Mouse (Mus musculus) hindbrain, embryonic 15.5 days (tissue): ENCODE measurements around the gene Grb14. TPM values are rescaled to one million over a fixed set of nuclear protein-coding genes. Genes with fewer than 3 reads are reported as not detected.

Experiments used
- ATAC-seq: fragments of 200-750 bp; cut with Nextera tagmentation; 2 replicates; pipeline ENCODE4 v1.8.0; 2017; ENCODE audit warnings: low read depth, moderate number of reproducible peaks, moderate TSS enrichment; ENCODE audit not compliant: low FRiP score
- H3K27ac ChIP-seq: fragments of 300-500 bp; sonication (generic); replicated peaks from 2 replicates; pipeline ENCODE4 v1.5.1; 2015; ENCODE audit warnings: mild to moderate bottlenecking, inconsistent platforms
- H3K27me3 ChIP-seq: fragments of 300-500 bp; sonication (generic); 2 replicates; pipeline ENCODE4 v1.6.1; 2015; ENCODE audit warnings: control low read depth, inconsistent platforms
- H3K36me3 ChIP-seq: fragments of 300-500 bp; sonication (generic); 2 replicates; pipeline ENCODE4 v1.6.1; 2015; ENCODE audit warnings: control low read depth, inconsistent platforms
- H3K4me1 ChIP-seq: fragments of 300-500 bp; sonication (generic); replicated peaks from 2 replicates; pipeline ENCODE4 v1.6.1; 2015; ENCODE audit warnings: control low read depth, inconsistent platforms
- H3K4me2 ChIP-seq: fragments of 300-500 bp; sonication (generic); 2 replicates; pipeline ENCODE4 v1.6.1; 2015; ENCODE audit warnings: moderate library complexity, mild to moderate bottlenecking, inconsistent platforms
- H3K4me3 ChIP-seq: fragments of 300-500 bp; sonication (generic); 2 replicates; pipeline ENCODE4 v1.5.1; 2015; ENCODE audit warnings: mild to moderate bottlenecking, inconsistent platforms
- H3K9ac ChIP-seq: fragments of 300-500 bp; sonication (generic); 2 replicates; pipeline ENCODE4 v1.6.1; 2015; ENCODE audit warnings: inconsistent platforms
- H3K9me3 ChIP-seq: fragments of 300-500 bp; sonication (generic); 2 replicates; pipeline ENCODE4 v1.6.1; 2016; ENCODE audit warnings: control low read depth, inconsistent platforms
- WGBS: fragments of 180-500 bp; shearing (Covaris S2); methylation state at CpG from one replicate; pipeline ENCODE4 v1.1.7; 2015; 5-methylcytosine and 5-hydroxymethylcytosine counted together
- polyA plus RNA-seq: library from polyadenylated mRNA; unstranded; fragments of >200 nt; fragmentation: Nextera tagmentation; extraction: Ambion mirVana; gene quantifications from 2 replicates; pipeline ENCODE4 v1.2.1, GENCODE M21; 2015

Gene Grb14
- polyA plus RNA-seq, 1 experiment from 2014 or later, result 27.9 TPM

- H3K4me1 ChIP-seq, result no peaks in the 10 kb centered on the region
- H3K4me3 ChIP-seq, result no peak overlapping the region
- no peak overlapping the region for H3K27ac ChIP-seq
- no peak overlapping the region for H3K9ac ChIP-seq
- WGBS, result 83% methylated on average over 3 of the region's 3 CpGs
- H3K27me3 ChIP-seq, result no peaks in the 10 kb centered on the region
- no peak overlapping the region for H3K4me2 ChIP-seq
- no peaks in the 10 kb centered on the region for H3K9me3 ChIP-seq
- no peaks in the 10 kb centered on the region for H3K36me3 ChIP-seq
- no peak for ATAC-seq
These were observed 10.2 kb downstream of the Grb14 start for GRCm38 (mm10) chr2:65014552-65014951.

DNA sequence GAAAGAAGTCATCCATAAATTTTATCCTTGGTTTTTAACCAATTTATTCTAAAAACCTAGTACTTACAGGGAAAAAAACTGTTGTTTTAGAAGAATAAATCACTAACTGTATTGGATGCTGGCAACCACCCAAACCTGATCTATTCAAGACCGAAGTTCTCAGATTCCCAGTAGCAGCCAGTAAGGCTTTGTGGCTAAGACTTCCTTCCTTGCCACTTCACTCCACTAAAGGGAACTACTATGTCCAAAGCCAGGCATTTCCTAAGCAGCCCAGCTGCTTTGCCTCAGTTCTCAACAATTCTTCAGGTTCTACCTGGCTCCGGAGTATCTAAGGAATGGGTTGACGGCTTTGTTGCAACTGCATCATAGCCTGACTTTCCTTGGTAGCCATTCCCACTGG, 14.7 kb downstream of the Grb14 start:
- Histone ChIP-seq H3K4me1 (no peaks in the 10 kb centered on the region), H3K27me3 (no peaks in the 10 kb centered on the region), H3K4me2 (no peak overlapping the region), H3K27ac (no peak overlapping the region), H3K36me3 (no peaks in the 10 kb centered on the region), H3K4me3 (no peak overlapping the region), H3K9me3 (no peaks in the 10 kb centered on the region), H3K9ac (no peak overlapping the region)
- no peak for ATAC-seq
- 87% methylated on average over 3 of the region's 3 CpGs for WGBS

DNA sequence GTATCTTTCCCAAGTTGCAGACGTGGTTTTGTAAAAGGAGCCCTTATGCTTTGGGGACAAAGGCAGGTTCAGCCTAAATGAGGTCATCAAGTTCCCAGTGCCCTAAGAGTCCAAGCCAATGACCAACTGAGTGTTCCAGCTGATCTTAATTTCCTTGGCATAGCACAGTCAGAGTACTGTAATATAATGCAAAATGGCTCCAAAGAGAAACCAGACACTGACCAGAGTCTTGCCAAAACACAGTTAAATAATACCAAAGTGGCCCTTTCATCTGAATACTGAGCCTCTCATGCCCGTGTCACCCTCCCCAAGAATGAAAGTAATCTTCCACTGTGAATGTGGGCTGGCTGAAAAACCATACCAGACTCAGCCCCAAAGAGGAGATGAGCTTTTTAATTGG, 17.4 kb downstream of the Grb14 start:
- no peaks in the 10 kb centered on the region for H3K27me3 ChIP-seq
- 75% methylated on average over 2 of the region's 2 CpGs for WGBS
- no peak overlapping the region for H3K4me2 ChIP-seq
- no peaks in the 10 kb centered on the region for H3K4me1 ChIP-seq
- no peaks in the 10 kb centered on the region for H3K9me3 ChIP-seq
- H3K36me3 ChIP-seq, result no peaks in the 10 kb centered on the region
- no peak overlapping the region for H3K9ac ChIP-seq
- H3K27ac ChIP-seq, result no peak overlapping the region
- ATAC-seq, result no peak
- H3K4me3 ChIP-seq, result no peak overlapping the region

DNA sequence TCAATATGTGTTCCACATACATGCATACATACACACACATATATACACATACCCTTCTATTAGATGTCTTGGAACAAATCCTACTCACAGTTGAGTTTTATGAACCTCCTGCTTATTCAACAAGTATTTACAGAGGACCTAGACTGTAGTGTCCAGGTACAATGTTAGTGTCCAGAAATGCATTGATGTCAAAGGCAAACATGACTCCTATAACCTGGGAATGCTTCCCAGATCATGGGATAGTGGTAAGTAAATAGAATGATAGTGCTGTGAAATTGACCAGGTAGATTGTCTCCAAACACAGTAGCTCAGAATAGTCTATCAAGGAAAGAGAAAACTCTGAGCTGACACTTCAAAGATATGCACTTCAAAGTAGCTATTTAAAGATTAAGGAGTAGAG, 19.7 kb downstream of the Grb14 start:
- H3K4me3 ChIP-seq, result no peak overlapping the region
- H3K4me1 ChIP-seq, result no peaks in the 10 kb centered on the region
- no peak for ATAC-seq
- H3K27me3 ChIP-seq, result no peaks in the 10 kb centered on the region
- H3K9ac ChIP-seq, result no peak overlapping the region
- no peaks in the 10 kb centered on the region for H3K36me3 ChIP-seq
- no peak overlapping the region for H3K4me2 ChIP-seq
- H3K9me3 ChIP-seq, result no peaks in the 10 kb centered on the region
- H3K27ac ChIP-seq, result no peak overlapping the region

GRCm38 (mm10) chr2:65003433-65003832, 21.4 kb downstream of the Grb14 start:
- Histone ChIP-seq H3K36me3 (no peaks in the 10 kb centered on the region), H3K27me3 (no peaks in the 10 kb centered on the region), H3K4me3 (no peak overlapping the region), H3K9ac (no peak overlapping the region), H3K9me3 (no peaks in the 10 kb centered on the region), H3K4me2 (no peak overlapping the region), H3K4me1 (no peaks in the 10 kb centered on the region), H3K27ac (no peak overlapping the region)
- no peak for ATAC-seq
- 50% methylated on average over 2 of the region's 2 CpGs for WGBS

GRCm38 (mm10) chr2:65002631-65003030, 22.2 kb downstream of the Grb14 start:
- no peaks in the 10 kb centered on the region for H3K36me3 ChIP-seq
- no peaks in the 10 kb centered on the region for H3K9me3 ChIP-seq
- H3K27me3 ChIP-seq, result no peaks in the 10 kb centered on the region
- no peak overlapping the region for H3K27ac ChIP-seq
- H3K4me1 ChIP-seq, result no peaks in the 10 kb centered on the region
- no peak overlapping the region for H3K4me2 ChIP-seq
- ATAC-seq, result no peak
- H3K4me3 ChIP-seq, result no peak overlapping the region
- 88% methylated on average over 3 of the region's 3 CpGs for WGBS
- H3K9ac ChIP-seq, result no peak overlapping the region

GRCm38 (mm10) chr2:64995048-64995447, 29.7 kb downstream of the Grb14 start:
- Histone ChIP-seq H3K27me3 (no peaks in the 10 kb centered on the region), H3K36me3 (no peaks in the 10 kb centered on the region), H3K27ac (no peak overlapping the region), H3K4me3 (no peak overlapping the region), H3K4me2 (no peak overlapping the region), H3K4me1 (no peaks in the 10 kb centered on the region), H3K9me3 (no peaks in the 10 kb centered on the region), H3K9ac (no peak overlapping the region)
- no peak for ATAC-seq
- 90% methylated on average over 2 of the region's 2 CpGs for WGBS

- Histone ChIP-seq H3K4me3 (no peak overlapping the region), H3K9me3 (no peaks in the 10 kb centered on the region), H3K27me3 (no peaks in the 10 kb centered on the region), H3K4me2 (no peak overlapping the region), H3K36me3 (no peaks in the 10 kb centered on the region), H3K4me1 (no peaks in the 10 kb centered on the region), H3K27ac (no peak overlapping the region), H3K9ac (no peak overlapping the region)
- no peak for ATAC-seq
- WGBS, result 89% methylated on average over 2 of the region's 2 CpGs
These were observed 35.2 kb downstream of the Grb14 start for GRCm38 (mm10) chr2:64989426-64990187.

- H3K36me3 ChIP-seq, result no peaks in the 10 kb centered on the region
- H3K27ac ChIP-seq, result no peak overlapping the region
- H3K9me3 ChIP-seq, result no peaks in the 10 kb centered on the region
- H3K4me2 ChIP-seq, result no peak overlapping the region
- 78% methylated on average over 3 of the region's 3 CpGs for WGBS
- H3K4me1 ChIP-seq, result no peaks in the 10 kb centered on the region
- H3K27me3 ChIP-seq, result no peaks in the 10 kb centered on the region
- H3K9ac ChIP-seq, result no peak overlapping the region
- H3K4me3 ChIP-seq, result no peak overlapping the region
- ATAC-seq, result no peak
These were observed 37.0 kb downstream of the Grb14 start for GRCm38 (mm10) chr2:64987782-64988181.

GRCm38 (mm10) chr2:64975546-64975945, 49.2 kb downstream of the Grb14 start:
- H3K9ac ChIP-seq, result no peak overlapping the region
- H3K36me3 ChIP-seq, result no peaks in the 10 kb centered on the region
- WGBS, result 76% methylated on average over 5 of the region's 5 CpGs
- H3K27ac ChIP-seq, result no peak overlapping the region
- no peak overlapping the region for H3K4me3 ChIP-seq
- H3K27me3 ChIP-seq, result no peaks in the 10 kb centered on the region
- no peak for ATAC-seq
- H3K4me1 ChIP-seq, result no peaks in the 10 kb centered on the region
- H3K9me3 ChIP-seq, result no peaks in the 10 kb centered on the region
- H3K4me2 ChIP-seq, result no peak overlapping the region

GRCm38 (mm10) chr2:64974549-64974948, 50.2 kb downstream of the Grb14 start:
- Histone ChIP-seq H3K4me2 (no peak overlapping the region), H3K9me3 (no peaks in the 10 kb centered on the region), H3K9ac (no peak overlapping the region), H3K27ac (no peak overlapping the region), H3K36me3 (no peaks in the 10 kb centered on the region), H3K4me3 (no peak overlapping the region), H3K4me1 (no peaks in the 10 kb centered on the region), H3K27me3 (no peaks in the 10 kb centered on the region)
- 90% methylated on average over 2 of the region's 2 CpGs for WGBS
- ATAC-seq, result no peak

GRCm38 (mm10) chr2:64973819-64974441, 50.9 kb downstream of the Grb14 start:
- ATAC-seq, result no peak
- Histone ChIP-seq H3K27me3 (no peaks in the 10 kb centered on the region), H3K4me3 (no peak overlapping the region), H3K4me1 (no peaks in the 10 kb centered on the region), H3K27ac (no peak overlapping the region), H3K36me3 (no peaks in the 10 kb centered on the region), H3K9me3 (no peaks in the 10 kb centered on the region), H3K4me2 (no peak overlapping the region), H3K9ac (no peak overlapping the region)
- 88% methylated on average over 10 of the region's 10 CpGs for WGBS

DNA sequence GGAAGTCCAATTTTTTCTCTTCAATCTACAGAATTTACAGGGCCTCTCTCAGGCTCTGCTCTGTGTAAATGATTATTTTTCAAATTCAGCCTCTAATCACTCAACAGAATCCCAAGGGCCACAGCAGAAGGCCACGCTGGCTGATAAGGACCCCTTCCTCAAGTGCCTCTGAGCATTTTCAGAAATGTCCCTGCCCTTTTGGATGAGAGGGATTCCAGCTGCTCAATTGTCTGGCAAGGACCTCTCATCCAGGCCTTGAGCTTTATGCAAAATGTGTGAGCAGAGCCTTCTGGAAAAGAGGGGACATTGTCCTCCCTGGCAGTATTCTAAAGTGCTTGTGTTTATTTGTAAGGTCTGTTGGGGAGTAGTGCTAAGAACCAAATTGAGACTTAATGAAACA, 51.7 kb downstream of the Grb14 start:
- H3K9me3 ChIP-seq, result no peaks in the 10 kb centered on the region
- no peaks in the 10 kb centered on the region for H3K36me3 ChIP-seq
- H3K4me1 ChIP-seq, result no peaks in the 10 kb centered on the region
- H3K4me2 ChIP-seq, result no peak overlapping the region
- H3K9ac ChIP-seq, result no peak overlapping the region
- H3K27ac ChIP-seq, result no peak overlapping the region
- no peak overlapping the region for H3K4me3 ChIP-seq
- H3K27me3 ChIP-seq, result no peaks in the 10 kb centered on the region
- 46% methylated on average over 1 of the region's 1 CpGs for WGBS
- ATAC-seq, result no peak
